Mouse (Mus musculus) 3134 (cell line): Measurements from ENCODE around the gene Plbd2.
"Not testable (repeated sequence)": the region's sequence is repeated elsewhere in the genome, so short reads cannot be mapped to it uniquely, and the experiment has no call there.

Experiments used
- DNase-seq: peaks from one replicate; pipeline ENCODE4 v3.0.0-alpha.2; 2011; ENCODE audit warnings: low spot score; ENCODE audit not compliant: insufficient read length; ENCODE audit errors: extremely low read depth

Gene Plbd2

DNA sequence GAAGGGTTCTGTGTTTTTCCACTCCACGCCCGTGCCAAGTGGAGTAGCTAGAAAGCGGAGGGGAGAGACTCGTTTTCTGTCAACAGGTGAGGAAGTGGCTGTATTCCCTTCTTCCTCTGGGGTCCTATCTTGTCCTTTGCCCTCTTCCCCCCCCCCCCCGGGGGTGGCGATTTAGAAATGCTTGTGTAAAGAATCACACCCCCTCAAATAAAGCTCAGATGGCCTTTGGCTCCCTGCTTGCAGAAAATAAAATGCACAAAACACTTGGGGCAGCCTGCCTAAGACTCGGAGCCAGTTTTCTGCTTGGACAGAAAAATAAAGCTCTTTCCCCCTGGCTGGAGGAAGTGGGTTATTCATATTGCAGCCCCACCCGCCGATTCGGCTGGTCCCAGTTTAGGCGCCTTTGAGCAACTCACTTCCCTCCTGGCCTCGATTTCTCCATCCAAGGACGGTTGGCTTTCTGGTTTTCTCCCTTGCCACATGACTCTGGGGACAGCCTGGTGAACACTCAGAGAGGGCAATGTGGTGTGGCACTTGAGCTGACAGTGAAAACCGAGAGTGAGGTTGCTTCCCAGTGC, 8.3 kb upstream of the Plbd2 start:
- no peak for DNase-seq

DNA sequence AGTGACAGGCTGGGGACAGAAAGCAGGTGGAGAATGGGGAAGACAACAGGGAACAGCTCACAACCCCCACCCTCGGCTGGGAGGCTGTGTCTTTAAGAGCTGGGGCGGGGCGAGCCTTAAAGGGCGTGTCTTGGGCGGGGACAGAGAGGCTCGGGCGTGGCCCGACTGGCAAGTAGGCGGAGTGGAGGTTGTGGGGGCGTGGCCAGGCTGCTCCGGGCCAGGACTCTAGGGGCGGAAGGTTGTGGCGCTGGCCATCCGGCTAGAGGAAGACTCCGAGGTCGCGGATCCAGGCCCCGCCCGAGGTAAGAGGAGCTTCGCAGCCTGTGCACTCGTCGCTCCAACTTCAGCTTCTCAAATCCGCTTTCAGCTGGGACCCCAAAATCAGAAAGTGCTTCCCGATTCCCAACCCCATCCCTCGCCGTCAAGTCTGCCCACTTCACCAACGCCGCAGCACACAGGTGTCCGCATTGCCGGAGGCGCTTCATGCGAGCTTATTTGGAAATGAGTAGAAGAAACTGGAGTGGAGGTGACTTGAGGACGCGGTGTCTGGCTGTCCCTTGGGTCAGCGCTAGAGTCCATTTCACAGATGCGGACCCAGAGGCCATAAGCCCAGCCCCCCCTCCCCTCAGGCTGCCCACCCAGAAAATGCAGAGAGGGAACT, 7.7 kb upstream of the Plbd2 start, which contains the start of gene Slc8b1:
TSS of gene Slc8b1 (plus strand) at position 187 of the 661 bp plus-strand sequence.
- DNase-seq: peak; percentile 93

DNA sequence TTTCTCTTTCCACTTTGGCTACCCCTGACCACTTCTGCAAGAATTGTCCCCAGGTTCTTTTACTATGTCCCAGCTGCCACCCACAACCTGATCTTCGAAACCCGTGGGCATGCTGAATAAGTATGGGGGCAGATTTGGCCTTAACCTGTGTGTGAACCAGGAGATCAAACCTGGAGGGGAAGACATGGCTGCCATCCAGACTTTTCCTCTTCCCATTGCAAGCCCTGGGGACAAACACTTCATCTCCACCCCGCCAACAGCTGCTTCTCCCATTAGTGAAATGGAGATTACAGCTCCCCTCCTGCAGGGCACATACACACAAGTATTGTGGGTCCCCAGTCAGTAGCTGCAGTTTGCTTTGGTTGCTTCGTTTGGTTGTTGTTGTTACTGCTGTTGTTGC, 3.9 kb upstream of the Plbd2 start:
- DNase-seq: no peak

DNA sequence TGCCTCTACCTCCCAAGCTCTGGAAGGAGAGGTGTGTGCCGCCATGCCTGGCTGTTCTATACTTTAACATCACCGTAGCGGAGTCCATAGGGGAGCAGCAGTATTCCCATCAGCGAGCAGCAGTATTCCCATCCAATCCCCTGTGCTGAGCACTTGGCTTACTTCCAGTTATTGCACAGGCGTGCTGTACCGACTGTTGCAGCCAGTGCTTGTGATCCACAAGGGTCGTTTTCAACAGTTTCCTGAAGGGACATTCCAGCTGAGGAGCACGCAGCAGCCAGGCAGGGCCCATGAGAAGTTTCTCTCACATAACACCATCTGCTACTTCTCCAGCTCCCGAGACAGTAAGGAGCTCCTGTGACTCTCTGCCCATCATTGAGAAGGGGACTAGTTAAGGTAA, 3.1 kb upstream of the Plbd2 start:
- no peak for DNase-seq

DNA sequence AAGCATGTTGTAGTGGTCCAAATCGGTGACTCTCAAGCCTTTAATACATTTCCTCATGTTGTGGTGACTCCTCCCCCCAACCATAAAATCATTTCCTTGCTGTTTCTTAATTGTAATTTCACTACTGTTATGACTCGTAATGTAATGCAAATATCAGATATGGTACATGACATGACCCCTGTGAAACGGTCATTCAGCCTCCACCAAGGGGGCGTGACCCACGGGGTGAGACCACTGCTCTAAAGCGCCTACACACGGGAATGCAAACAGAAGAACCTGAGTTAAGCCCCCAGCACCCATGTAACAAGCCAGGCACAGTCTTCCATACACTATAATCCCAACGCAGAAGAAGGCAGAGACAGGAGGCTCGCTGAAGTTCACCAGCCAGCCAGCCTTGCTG, 2.4 kb upstream of the Plbd2 start:
- no peak for DNase-seq

DNA sequence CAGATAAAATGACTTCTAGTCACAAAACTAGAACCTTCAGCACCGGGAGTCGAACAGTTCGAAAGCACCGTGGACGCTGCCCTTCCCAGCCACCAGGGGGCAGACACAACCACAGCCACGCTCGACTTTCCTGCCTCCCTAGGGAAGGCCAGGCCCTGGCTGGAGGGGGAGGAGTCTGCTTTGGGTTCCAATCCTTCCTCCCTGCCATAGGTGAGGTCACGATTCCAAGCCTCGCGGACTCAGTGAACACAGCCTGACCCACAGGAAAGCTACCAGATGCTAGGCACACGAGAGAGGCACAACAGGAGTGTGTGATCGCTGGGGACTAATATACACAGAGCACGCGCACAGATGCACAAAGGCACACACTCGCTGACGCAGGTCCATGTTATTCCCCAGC, 1.9 kb upstream of the Plbd2 start:
- peak; percentile 71 for DNase-seq

DNA sequence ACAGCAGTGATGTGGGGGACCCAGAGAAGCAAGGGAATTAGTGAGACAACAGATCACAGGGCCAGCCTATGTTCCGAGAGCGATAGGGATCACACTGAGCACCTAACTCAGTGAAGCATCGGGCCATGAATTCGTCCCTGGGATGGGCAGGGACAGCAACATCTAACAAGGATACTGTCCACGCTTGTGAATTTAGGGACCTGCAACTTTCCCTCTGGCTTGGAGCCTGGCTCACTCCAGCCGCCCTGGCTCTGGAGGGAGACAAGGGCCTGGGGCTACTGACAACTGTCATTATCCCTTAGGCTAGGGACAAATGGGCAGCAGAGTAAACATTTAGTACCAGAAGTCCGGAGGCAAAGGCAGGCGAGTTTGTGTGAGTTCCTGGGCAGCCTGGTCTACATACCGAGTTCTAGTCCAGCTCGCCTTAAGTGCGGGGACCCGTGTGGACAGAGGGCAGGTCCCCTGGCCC, 716 bp downstream of the Plbd2 start:
- no peak for DNase-seq

DNA sequence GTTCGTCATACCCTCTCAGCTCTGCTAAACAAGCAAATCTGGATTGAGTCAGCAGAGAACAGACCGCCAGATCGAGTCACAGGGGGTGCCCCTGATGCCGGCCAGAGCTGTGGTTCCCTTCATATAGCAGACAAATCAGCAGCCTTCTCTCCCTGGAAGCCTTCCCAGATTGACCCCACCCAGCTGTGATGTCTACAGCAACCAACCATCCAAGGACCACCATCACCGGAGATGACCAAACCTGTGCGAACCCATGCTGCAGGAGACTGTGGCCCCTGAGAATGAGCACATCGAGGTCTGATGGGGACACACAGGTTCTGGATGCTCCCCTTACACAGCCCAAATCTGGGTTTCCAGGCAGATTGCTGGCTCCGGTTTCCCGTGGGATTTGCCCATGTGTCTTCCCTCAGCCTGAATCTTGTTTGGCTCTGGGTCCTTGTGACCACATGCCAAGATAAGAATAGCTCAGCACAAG, 1.2 kb downstream of the Plbd2 start:
- DNase-seq: peak; percentile 62

DNA sequence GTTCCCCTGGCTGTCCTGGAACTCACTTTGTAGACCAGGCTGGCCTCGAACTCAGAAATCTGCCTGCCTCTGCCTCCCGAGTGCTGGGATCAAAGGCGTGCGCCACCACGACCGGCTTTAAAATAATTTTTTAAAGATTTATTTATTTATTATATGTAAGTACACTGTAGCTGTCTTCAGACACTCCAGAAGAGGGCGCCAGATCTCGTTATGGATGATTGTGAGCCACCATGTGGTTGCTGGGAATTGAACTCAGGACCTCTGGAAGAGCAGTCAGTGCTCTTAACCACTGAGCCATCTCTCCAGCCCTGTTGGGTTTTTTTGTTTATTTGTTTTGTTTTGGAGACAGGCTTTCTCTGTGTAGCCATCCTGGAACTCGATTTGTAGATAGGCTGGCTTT, 2.8 kb downstream of the Plbd2 start:
- not testable (repeated sequence) for DNase-seq

DNA sequence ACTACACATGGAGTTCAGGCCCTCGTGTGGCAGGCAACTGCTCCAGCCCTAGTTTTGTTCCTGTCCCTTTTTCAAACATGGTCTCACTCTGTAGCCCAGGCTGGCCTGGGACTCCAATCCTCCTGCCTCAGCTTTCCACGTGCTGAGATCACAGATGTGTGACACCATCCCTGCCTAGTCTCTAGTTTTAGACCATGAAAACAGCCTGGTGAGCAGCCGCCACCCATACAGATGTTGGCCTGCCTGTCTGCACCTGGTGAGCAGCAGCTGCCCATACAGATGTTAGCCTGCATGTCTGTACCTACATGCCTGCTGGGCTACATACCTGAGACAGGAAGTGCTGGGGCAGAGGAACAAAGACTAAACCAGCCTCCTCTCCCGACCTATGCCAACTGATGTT, 4.2 kb downstream of the Plbd2 start:
- DNase-seq: no peak

DNA sequence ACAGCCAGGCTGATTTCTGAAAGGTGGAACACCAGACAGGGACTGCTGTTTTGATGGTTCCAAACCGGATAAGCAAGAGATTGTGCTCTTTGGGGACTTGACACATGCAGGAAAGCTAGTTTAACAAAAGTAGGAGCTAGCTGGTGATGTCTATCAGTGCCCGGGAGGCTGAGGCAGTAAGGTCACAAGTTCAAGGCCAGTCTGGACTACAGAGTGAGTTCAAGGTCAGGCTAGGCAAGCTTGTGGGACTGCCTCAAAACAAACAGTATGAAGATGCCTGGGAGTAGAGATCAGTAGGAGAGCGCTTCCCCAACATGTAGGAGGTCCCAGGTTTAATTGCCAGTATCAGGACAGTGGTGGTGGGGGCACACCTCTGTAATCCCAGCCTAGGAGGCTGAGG, 6.4 kb downstream of the Plbd2 start:
- no peak for DNase-seq

DNA sequence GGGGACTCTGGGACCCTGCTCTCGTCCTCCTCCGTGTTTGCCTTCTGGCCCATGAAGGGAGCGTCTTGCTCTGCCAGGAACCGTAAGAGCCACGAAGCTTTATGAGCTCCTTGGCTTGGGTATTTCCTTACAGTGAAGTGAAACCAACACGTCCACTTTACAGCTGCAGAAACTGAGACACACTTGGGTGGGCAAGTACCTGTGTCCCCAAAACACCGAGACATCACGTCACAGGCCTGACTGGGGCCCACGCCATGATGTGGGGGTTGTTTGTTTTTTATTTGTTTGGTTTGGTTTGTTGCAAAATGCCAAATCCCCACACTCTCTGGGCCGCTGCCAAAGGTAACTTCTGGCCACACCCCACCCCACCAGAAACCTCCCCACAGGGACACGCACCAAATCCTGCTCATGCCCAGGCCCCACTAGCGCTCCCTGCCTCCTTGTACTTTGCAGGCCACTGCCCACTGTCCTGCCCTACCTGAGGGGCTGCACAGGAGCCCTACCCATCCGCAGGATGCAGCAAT, 7.7 kb downstream of the Plbd2 start:
- DNase-seq: peak; percentile 52

DNA sequence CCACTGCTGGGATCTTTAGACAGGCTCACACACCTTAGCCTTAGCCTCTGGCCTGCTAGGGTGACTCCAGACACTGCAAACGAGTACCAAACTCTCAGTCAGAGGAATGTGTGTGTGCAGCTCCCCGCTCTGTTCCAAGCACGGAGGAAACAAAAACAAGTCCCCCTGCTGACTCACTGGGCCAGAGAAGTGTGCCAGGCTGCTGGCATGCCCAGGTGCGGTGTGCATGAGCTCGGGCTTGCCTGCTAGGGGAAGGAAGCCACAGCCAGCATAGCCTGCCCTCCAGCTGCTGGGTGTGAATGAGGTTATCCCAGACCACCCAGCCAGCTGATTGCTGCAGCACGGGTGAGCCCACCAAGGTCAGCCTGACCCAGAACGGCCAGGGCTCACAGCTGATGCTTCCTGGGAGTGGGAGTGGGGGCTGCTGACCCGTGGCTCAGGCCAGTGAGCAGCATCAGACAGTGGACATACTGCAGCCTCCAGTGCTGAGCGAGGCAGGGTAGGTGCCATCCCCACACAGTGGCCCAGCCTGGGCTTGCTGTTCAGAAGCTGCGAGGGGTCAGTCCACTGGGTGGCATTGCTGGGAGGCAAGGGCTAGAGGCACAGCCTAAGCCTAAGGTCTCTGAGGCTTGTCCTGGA, 8.2 kb downstream of the Plbd2 start:
- peak; percentile 81 for DNase-seq

DNA sequence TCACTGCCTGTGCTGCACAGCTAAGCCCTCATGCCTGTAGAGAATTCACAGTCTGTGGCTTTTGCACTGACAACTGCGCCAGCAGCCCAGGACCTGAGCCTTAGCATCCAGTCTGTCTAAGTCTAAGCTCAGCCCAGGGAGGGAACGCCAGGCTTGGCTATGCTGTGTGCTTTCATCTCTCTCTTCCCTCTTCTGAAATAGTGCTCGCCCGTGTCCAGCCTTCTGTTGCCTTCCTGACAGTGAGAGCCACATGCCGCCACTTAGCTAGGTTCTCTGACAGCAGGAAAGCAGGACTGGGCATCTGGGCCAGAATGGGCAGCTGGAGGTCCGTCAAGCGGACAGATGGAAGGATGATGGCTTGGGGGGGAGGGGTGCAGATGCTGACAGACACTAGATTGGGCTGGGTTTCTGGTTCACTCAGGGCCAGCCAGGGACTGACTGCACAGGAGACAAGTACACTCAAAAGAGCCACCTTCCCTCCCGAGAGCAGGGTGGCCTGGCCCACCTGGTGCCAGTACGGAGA, 9.5 kb downstream of the Plbd2 start:
- no peak for DNase-seq

DNA sequence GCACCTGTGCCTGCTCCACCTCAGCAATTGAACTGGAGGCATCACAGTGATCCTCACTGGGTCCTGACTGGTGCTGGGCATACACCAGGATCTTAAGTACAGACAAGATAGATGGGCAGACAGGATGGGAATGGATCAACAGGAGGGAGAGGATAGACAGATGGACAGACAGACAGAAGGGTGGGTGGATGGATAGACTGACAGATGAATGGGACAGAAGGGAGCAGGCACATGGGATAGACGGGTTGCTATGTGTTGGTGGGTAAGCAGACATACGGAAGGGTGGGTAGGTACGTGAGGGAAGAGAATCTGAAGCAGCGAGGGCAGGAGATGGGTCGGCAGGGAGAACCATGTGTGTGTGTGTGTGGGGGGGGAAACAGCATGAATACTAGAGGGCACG, 10.0 kb downstream of the Plbd2 start:
- DNase-seq: no peak

DNA sequence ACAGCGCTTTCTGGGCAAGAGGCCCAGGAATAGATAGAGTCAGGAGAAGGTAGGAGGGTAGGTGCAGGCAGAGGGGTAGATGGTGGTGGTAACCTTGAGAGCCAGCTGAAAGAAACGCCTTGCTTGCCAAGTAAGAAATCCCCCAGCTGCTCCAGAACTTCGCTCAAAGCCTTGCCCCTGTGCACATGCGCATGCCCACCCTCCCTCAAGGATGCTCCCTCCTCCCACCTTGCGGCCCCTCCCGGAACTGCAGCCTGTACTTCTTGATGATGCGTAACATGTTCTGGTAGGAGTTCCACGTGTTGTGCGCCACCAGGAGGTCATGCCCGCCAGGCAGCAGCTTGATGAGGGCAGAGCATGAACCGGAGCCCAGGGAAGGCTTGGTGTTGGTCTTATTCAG, 11.0 kb downstream of the Plbd2 start:
- no peak for DNase-seq

DNA sequence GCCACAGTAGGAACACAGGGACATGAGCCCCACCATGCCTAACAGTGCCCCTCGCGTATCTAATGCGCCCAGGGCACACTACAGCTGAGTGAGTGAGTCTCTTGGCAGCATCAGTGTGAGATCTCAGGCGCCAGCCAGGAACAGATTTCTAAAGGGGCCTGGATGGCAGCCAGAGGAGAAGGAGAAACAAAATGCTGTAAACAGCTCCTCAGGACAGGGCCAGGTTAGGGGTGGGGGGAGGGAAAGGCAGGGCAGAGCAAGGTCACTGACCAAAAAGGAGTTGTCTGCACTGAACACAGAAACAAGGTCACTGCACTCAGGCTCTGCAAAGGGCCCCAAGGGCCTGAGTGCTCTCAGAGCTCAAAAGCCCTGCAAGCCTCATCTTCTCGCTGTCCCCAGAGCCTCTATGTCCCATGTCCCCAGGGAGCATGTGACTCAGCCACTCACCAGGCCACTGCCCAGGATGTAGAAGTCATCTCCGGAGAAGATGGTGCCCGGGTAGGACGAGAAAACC, 12.7 kb downstream of the Plbd2 start:
- DNase-seq: peak; percentile 77

DNA sequence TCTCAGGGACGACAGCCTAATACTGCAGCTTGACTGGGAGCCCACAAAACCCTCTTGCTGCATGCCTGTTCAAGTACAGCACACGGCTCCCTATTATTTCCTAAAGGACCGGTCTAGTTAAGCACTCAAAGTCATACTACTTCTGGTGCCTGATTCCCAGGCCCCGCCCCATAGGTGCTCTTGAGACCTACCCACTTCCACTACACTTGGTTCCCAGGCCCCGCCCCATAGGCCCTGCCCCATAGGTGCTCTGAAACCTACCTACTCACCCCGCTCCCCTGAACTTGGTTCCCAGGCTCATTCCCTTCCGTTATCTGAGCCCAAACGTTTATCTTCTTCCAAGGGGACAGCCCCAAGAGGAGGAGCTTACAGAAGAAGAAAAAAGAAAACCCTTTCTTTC, 15.6 kb downstream of the Plbd2 start:
- no peak for DNase-seq

DNA sequence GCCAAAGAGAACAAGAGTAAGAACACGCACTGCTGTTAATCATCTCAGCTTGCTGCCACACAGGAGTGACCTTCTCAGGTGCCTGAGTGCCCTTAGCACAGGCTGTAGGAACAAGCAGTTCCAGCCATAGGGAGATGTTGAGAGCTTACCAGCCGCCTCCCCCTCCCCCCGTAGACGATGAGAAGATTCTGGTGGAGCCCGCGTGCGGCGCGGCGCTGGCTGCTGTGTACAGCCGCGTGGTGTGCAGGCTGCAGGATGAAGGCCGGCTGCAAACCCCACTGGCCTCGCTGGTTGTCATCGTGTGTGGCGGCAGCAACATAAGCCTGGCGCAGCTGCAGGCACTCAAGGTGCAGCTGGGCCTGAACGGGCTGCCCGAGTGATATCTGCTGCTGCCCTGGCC, 20.0 kb downstream of the Plbd2 start:
- no peak for DNase-seq

DNA sequence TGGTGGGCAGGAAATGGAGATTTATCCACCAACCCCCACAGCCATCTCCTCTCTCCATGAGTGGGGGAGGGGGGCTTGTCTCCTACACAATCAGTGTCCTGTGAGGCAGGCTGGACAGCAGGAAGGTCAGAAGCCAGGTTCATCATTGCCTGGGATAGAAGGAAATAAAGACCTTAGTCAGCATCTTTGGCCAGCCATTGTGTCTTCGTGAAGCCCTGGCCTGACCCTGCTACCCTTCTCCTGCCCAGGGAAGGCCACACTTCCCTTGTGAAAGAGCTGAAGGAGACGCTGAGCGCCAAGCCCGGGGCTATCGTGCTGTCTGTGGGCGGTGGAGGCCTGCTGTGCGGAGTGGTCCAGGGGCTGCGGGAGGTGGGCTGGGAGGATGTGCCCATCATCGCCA, 22.2 kb downstream of the Plbd2 start:
- DNase-seq: no peak

DNA sequence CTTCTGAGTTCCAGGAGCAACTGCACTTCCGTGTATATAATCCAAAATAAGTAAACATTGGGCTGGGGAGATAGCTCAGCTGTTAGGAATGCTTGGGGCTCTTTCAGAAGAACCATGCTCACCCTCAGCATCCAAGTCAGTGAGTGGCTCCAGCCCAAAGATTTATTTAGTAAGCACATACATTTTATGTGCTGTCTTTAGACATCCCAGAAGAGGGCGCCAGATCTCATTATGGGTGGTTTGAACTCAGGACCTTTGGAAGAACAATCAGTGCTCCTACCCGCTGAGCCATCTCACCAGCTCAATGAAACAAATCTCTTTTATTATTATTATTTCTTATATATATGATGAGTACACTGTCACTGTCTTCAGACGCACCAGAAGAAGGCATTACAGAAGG, 23.9 kb downstream of the Plbd2 start:
- no peak for DNase-seq
